In genomic region chrX:57378579-57378978, GRCm38 (mm10) we compare ENCODE assay signal across 27 mouse cellular contexts. TPM values are rescaled to one million over a fixed set of nuclear protein-coding genes. Genes with fewer than 3 reads are reported as not detected.
DNase-seq lines count a peak whose midpoint lies in the region; ATAC-seq and TF ChIP-seq lines count a peak whose summit lies in the region.
"Had no signal": no experiment of that assay in that cellular context is flagged by ENCODE, and none has a peak within 500 bp of the region (broad histone marks: within the 10 kb centered on the region; RNA-seq: fewer than 3 reads in every experiment).

No protein-coding gene starts in this region.

- no peak overlapping the region for H3K4me3 ChIP-seq in intestine, embryonic 16.5 days (ENCODE audit: low read length)
- H3K4me3 ChIP-seq in intestine, embryonic 15.5 days (replicated peaks), result no peak overlapping the region
- no peak overlapping the region for H3K4me3 ChIP-seq in forebrain, embryonic 13.5 days
- H3K4me3 ChIP-seq in hindbrain, postnatal 0 days (ENCODE audit: low read length), result no peak overlapping the region
- H3K4me3 ChIP-seq: embryonic facial prominence, embryonic 13.5 days; forebrain, embryonic 12.5 days; gastrocnemius, adult 2 months; heart, embryonic 13.5 days; hindbrain, embryonic 13.5 days had no signal

- H3K4me2 ChIP-seq in intestine, embryonic 16.5 days (ENCODE audit: low read depth, low read length), result no peak overlapping the region
- no peak overlapping the region for H3K4me2 ChIP-seq in intestine, embryonic 15.5 days (replicated peaks)
- no peak overlapping the region for H3K4me2 ChIP-seq in forebrain, embryonic 13.5 days
- H3K4me2 ChIP-seq in hindbrain, postnatal 0 days (ENCODE audit: low read depth, low read length), result no peak overlapping the region
- H3K4me2 ChIP-seq: embryonic facial prominence, embryonic 13.5 days; forebrain, embryonic 12.5 days; heart, embryonic 13.5 days; hindbrain, embryonic 13.5 days had no signal

- H3K27ac ChIP-seq in intestine, embryonic 16.5 days (ENCODE audit: low read length), result no peak overlapping the region
- H3K27ac ChIP-seq in intestine, embryonic 15.5 days, result no peak overlapping the region
- no peak overlapping the region for H3K27ac ChIP-seq in forebrain, embryonic 13.5 days
- no peak overlapping the region for H3K27ac ChIP-seq in hindbrain, postnatal 0 days
- H3K27ac ChIP-seq: embryonic facial prominence, embryonic 13.5 days; forebrain, embryonic 12.5 days; gastrocnemius, adult 2 months; heart, embryonic 13.5 days; hindbrain, embryonic 13.5 days had no signal

- no peak overlapping the region for H3K9ac ChIP-seq in intestine, embryonic 16.5 days (ENCODE audit: low read depth, low read length)
- H3K9ac ChIP-seq in intestine, embryonic 15.5 days, result no peak overlapping the region
- no peak overlapping the region for H3K9ac ChIP-seq in forebrain, embryonic 13.5 days
- no peak overlapping the region for H3K9ac ChIP-seq in hindbrain, postnatal 0 days (replicated peaks; ENCODE audit: low read length)
- H3K9ac ChIP-seq: embryonic facial prominence, embryonic 13.5 days; forebrain, embryonic 12.5 days; forebrain, postnatal 0 days; heart, embryonic 13.5 days; hindbrain, embryonic 13.5 days had no signal

- H3K36me3 ChIP-seq in intestine, embryonic 16.5 days (ENCODE audit: control insufficient read depth, insufficient read depth, low read length), result no peaks in the 10 kb centered on the region
- H3K36me3 ChIP-seq in intestine, embryonic 15.5 days, result no peaks in the 10 kb centered on the region
- peaks cover 43% of the 10 kb centered on the region for H3K36me3 ChIP-seq in forebrain, embryonic 13.5 days (ENCODE audit: poor library complexity, severe bottlenecking)
- 0 out of 2 replicates have a peak, but pooled peaks cover 4% of the 10 kb centered on the region for H3K36me3 ChIP-seq in hindbrain, postnatal 0 days (ENCODE audit: insufficient read depth, low read length)

- DNase-seq in kidney, adult 9 months, result peak; percentile 82
- peak; percentile 19 for DNase-seq in kidney, postnatal 10 days
- peak; percentile 67 for DNase-seq in yolk sac, embryonic 10.5 days (ENCODE audit: low spot score)
- no peak for DNase-seq in hindbrain, postnatal 0 days (ENCODE audit: low spot score)
- DNase-seq: adrenal gland, adult 8-10 months; B cell, adult 2 months; cerebellum, adult 11 months; cerebellum, adult 9-11 months; cerebellum, postnatal 36 days; forebrain, postnatal 0 days; gastrocnemius, adult 2 months; gastrocnemius, postnatal 25 days; heart, postnatal 4 days had no signal

- no peaks in the 10 kb centered on the region for H3K27me3 ChIP-seq in intestine, embryonic 16.5 days (replicated peaks; ENCODE audit: control insufficient read depth, insufficient read depth, low read length)
- no peaks in the 10 kb centered on the region for H3K27me3 ChIP-seq in intestine, embryonic 15.5 days (replicated peaks)
- no peaks in the 10 kb centered on the region for H3K27me3 ChIP-seq in forebrain, embryonic 13.5 days
- H3K27me3 ChIP-seq in hindbrain, postnatal 0 days (ENCODE audit: insufficient read depth, low read length), result no peaks in the 10 kb centered on the region
- H3K27me3 ChIP-seq: embryonic facial prominence, embryonic 13.5 days; forebrain, embryonic 12.5 days; heart, embryonic 13.5 days; hindbrain, embryonic 13.5 days had no signal

- ATAC-seq in intestine, embryonic 16.5 days, result peak; percentile 68; the same call in 1 of the 2 replicates
- no peak for ATAC-seq in intestine, embryonic 15.5 days
- no peak for ATAC-seq in forebrain, embryonic 13.5 days
- ATAC-seq in megakaryocyte progenitor cell, adult 5-6 weeks (replicated peaks; ENCODE audit: poor library complexity), result no peak
- ATAC-seq in hindbrain, postnatal 0 days, result no peak
- ATAC-seq: CD4-positive, CD25-positive, alpha-beta regulatory T cell, adult 4 months; forebrain, postnatal 0 days had no signal

- no peaks in the 10 kb centered on the region for H3K4me1 ChIP-seq in intestine, embryonic 16.5 days (ENCODE audit: control insufficient read depth, insufficient read depth, low read length)
- H3K4me1 ChIP-seq in intestine, embryonic 15.5 days (replicated peaks), result no peaks in the 10 kb centered on the region
- no peaks in the 10 kb centered on the region for H3K4me1 ChIP-seq in forebrain, embryonic 13.5 days
- no peaks in the 10 kb centered on the region for H3K4me1 ChIP-seq in hindbrain, postnatal 0 days (ENCODE audit: insufficient read depth, low read length)
- H3K4me1 ChIP-seq: embryonic facial prominence, embryonic 13.5 days; forebrain, embryonic 12.5 days; heart, embryonic 13.5 days; hindbrain, embryonic 13.5 days had no signal

- TF ChIP-seq CTCF in hindbrain, postnatal 0 days (IDR thresholded peaks at IDR 0.05; ENCODE audit: low read depth), result no peak

- no peaks in the 10 kb centered on the region for H3K9me3 ChIP-seq in intestine, embryonic 16.5 days (ENCODE audit: control insufficient read depth, low read length)
- H3K9me3 ChIP-seq in intestine, embryonic 15.5 days, result no peaks in the 10 kb centered on the region
- no peaks in the 10 kb centered on the region for H3K9me3 ChIP-seq in forebrain, embryonic 13.5 days (replicated peaks)
- no peaks in the 10 kb centered on the region for H3K9me3 ChIP-seq in hindbrain, postnatal 0 days (ENCODE audit: low read length)
- H3K9me3 ChIP-seq: embryonic facial prominence, embryonic 13.5 days; forebrain, embryonic 12.5 days; G1E; heart, embryonic 13.5 days; hindbrain, embryonic 13.5 days had no signal

- WGBS in intestine, embryonic 16.5 days, result 65% methylated on average over 3 of the region's 3 CpGs
- 76% methylated on average over 3 of the region's 3 CpGs for WGBS in intestine, embryonic 15.5 days
- 84% methylated on average over 3 of the region's 3 CpGs for WGBS in forebrain, embryonic 13.5 days
- WGBS in hindbrain, postnatal 0 days, result 84% methylated on average over 3 of the region's 3 CpGs

RNA-seq across cellular contexts. Expression of gene Rbmx, which starts 14.3 kb away (rescaled TPM):
- 71.2 and 71.9 TPM in 2 replicates for polyA plus RNA-seq in intestine, embryonic 16.5 days (2015; fragmentation: Nextera tagmentation; extraction: Ambion mirVana)
- 80.8 and 89.6 TPM in 2 replicates for polyA plus RNA-seq in intestine, embryonic 15.5 days (2015; fragmentation: Nextera tagmentation; extraction: Ambion mirVana)
- polyA plus RNA-seq in forebrain, embryonic 13.5 days (2015; fragmentation: Nextera tagmentation; extraction: Ambion mirVana), result 285 and 301 TPM in 2 replicates
- total RNA-seq in megakaryocyte progenitor cell, adult 5-6 weeks (2015), result 85.0 and 92.6 TPM in 2 replicates
- 60.8 and 87.4 TPM in 2 replicates for total RNA-seq in megakaryocyte progenitor cell, adult 5-6 weeks (2017)
- 81.8 and 86.3 TPM in 2 replicates for total RNA-seq in hindbrain, postnatal 0 days (2014; rRNA removed)
- 110 and 117 TPM in 2 replicates for polyA plus RNA-seq in hindbrain, postnatal 0 days (2015; fragmentation: Nextera tagmentation; extraction: Ambion mirVana)

RNA-seq across cellular contexts. Expression of gene Gm364, which starts 30.4 kb away (rescaled TPM):
- not detected in 2 replicates for polyA plus RNA-seq in intestine, embryonic 16.5 days (2015; fragmentation: Nextera tagmentation; extraction: Ambion mirVana)
- polyA plus RNA-seq in intestine, embryonic 15.5 days (2015; fragmentation: Nextera tagmentation; extraction: Ambion mirVana), result not detected in 2 replicates
- polyA plus RNA-seq in forebrain, embryonic 13.5 days (2015; fragmentation: Nextera tagmentation; extraction: Ambion mirVana), result not detected in 2 replicates
- total RNA-seq in megakaryocyte progenitor cell, adult 5-6 weeks (2015), result not detected in 2 replicates
- not detected in 2 replicates for total RNA-seq in megakaryocyte progenitor cell, adult 5-6 weeks (2017)
- not detected in 2 replicates for total RNA-seq in hindbrain, postnatal 0 days (2014; rRNA removed)
- polyA plus RNA-seq in hindbrain, postnatal 0 days (2015; fragmentation: Nextera tagmentation; extraction: Ambion mirVana), result 0.06 TPM in 1 of 2 replicates, not detected in the other
- total RNA-seq: adrenal gland, adult 8-10 months; adrenal gland, postnatal 4 days; forebrain, postnatal 0 days; G1E; gastrocnemius, adult 2 months; gastrocnemius, postnatal 25 days; heart, adult 8-10 months; heart, postnatal 4 days had no signal
- polyA plus RNA-seq: brain, embryonic 14.5 days; CD4-positive, CD25-positive, alpha-beta regulatory T cell, adult 4 months; embryonic facial prominence, embryonic 13.5 days; forebrain, embryonic 12.5 days; forebrain, postnatal 0 days; G1E; heart, embryonic 13.5 days; heart, postnatal 0 days; hindbrain, embryonic 13.5 days had no signal

RNA-seq across cellular contexts. Expression of gene Arhgef6, which starts 40.0 kb away (rescaled TPM):
- 3.6 and 4.0 TPM in 2 replicates for polyA plus RNA-seq in intestine, embryonic 16.5 days (2015; fragmentation: Nextera tagmentation; extraction: Ambion mirVana)
- 3.4 and 4.8 TPM in 2 replicates for polyA plus RNA-seq in intestine, embryonic 15.5 days (2015; fragmentation: Nextera tagmentation; extraction: Ambion mirVana)
- polyA plus RNA-seq in forebrain, embryonic 13.5 days (2015; fragmentation: Nextera tagmentation; extraction: Ambion mirVana), result 4.4 and 6.4 TPM in 2 replicates
- 162 and 166 TPM in 2 replicates for total RNA-seq in megakaryocyte progenitor cell, adult 5-6 weeks (2015)
- total RNA-seq in megakaryocyte progenitor cell, adult 5-6 weeks (2017), result 108 and 110 TPM in 2 replicates
- 5.4 and 8.4 TPM in 2 replicates for total RNA-seq in hindbrain, postnatal 0 days (2014; rRNA removed)
- 4.6 and 4.7 TPM in 2 replicates for polyA plus RNA-seq in hindbrain, postnatal 0 days (2015; fragmentation: Nextera tagmentation; extraction: Ambion mirVana)
